Mouse (Mus musculus): ENCODE data around the gene Spast.

- TF ChIP-seq TAL1 (IDR thresholded peaks at IDR 0.05; ENCODE audit: low read length) = no peak
- TF ChIP-seq GATA1 (IDR thresholded peaks at IDR 0.05; ENCODE audit: low read length) = no peak
Observed at GRCm38 (mm10) chr17:74396766-74397165, 58.0 kb downstream of the Spast start.

Data from erythroblast, embryonic 14.5 days (primary cell).